Mouse (Mus musculus): Measurements from ENCODE around the gene Rnf183.

DNA sequence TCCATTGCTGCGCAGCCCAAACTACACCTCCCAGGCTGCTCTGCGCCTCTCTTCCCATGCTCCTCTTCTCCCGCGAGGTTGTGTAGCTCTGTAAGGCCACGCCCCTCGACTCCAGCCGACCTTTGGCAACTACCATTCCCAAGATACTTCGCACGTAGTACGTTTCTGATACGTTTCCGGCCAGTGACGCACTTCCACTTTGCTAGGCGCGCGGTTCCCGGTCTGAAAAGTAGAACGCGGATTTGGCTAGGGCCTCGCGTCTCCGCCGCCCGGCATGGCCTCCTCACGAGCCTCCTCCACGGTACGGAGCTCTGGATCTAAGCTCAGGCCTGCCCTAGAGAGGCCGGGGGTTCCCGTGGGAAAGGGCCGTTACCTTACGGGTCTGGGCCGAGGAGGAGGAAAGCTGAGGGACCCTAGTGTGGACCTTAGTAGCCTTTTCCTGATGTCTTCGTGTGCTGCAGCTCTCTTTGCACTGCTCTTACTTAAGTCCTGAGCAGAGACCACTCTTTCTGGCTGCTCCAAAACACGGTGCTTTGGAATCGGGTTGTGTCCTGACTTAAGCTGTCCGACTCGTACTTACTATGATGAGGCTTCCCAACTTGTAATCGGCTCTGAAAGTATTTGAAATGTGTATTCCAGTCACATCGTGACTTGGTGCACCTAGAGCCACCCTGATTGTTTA is 26.3 kb downstream of the Rnf183 start, which contains the start of the genes Cdc26 and Prpf4:
- no peak for TF ChIP-seq CTCF (IDR thresholded peaks at IDR 0.05; ENCODE audit: control insufficient read depth, insufficient read depth, insufficient replicate concordance, low read depth, low read length)
- peak; percentile 88 for TF ChIP-seq POLR2A (IDR thresholded peaks at IDR 0.05; ENCODE audit: control insufficient read depth, low read depth, low read length)

All from testis, adult 2 months (tissue).